Mouse (Mus musculus) thymus, adult 2 months (tissue): Measurements from ENCODE around the gene Nemf.
"Not testable (repeated sequence)": the region's sequence is repeated elsewhere in the genome, so short reads cannot be mapped to it uniquely, and the experiment has no call there.

Experiments
- CTCF ChIP-seq: fragments of 200-500 bp; IDR thresholded peaks from 2 replicates; pipeline ENCODE4 v1.5.1; 2012; ENCODE audit warnings: mild to moderate bottlenecking, control low read depth, low read length, moderate library complexity, borderline replicate concordance; ENCODE audit not compliant: control insufficient read depth, poor library complexity, insufficient read depth; ENCODE audit errors: extremely low read depth
- POLR2A ChIP-seq: fragments of 200-500 bp; IDR thresholded peaks from 2 replicates; pipeline ENCODE4 v1.6.1; 2012; ENCODE audit warnings: mild to moderate bottlenecking, low read length, control low read depth, moderate library complexity; ENCODE audit not compliant: control insufficient read depth, poor library complexity, insufficient read depth; ENCODE audit errors: extremely low read depth

DNA sequence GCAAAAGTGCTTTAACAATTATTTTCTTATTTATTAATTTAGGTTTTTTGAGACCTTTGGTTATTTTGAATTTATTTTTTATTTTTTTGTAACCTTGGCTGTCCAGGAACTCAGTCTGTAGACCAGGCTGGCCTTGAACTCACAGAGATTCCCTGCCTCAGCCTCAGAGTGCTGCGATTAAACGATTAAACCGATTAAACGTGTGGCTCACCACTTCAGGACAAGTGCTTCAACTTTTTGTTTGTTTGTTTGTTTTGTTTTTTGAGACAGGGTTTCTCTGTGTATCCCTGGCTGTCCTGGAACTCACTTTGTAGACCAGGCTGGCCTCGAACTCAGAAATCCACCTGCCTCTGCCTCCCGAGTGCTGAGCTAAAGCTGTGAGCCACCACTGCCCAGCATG lies 20.7 kb upstream of the Nemf start:
- TF ChIP-seq CTCF, POLR2A: not testable (repeated sequence)
